Mouse (Mus musculus) left cerebral cortex, postnatal 4 days (tissue): ENCODE data around the gene Eftud2. TPM values are rescaled to one million over a fixed set of nuclear protein-coding genes. Genes with fewer than 3 reads are reported as not detected.

Experiments
- DNase-seq: peaks from one replicate; pipeline ENCODE4 v3.0.0-alpha.2; 2022
- intact Hi-C: fragments of 180-260 bp; cut with DNase I; formaldehyde crosslinking; loops from one replicate; pipeline ENCODE4 v1.15.1; 2025
- total RNA-seq, 2 experiments: library from RNA; stranded (reverse); gene quantifications; 2 replicates each; pipeline ENCODE4 v1.2.3; 2021

Gene Eftud2
- total RNA-seq, 2 experiments from 2014 or later: 113 to 125 TPM

GRCm38 (mm10) chr11:102881314-102882198 is 771 bp upstream of the Eftud2 start:
- intact Hi-C loops: no loop called here
- DNase-seq: no peak

- intact Hi-C loops: no loop called here
Measured at GRCm38 (mm10) chr11:102879558-102879957, 1.2 kb downstream of the Eftud2 start.

GRCm38 (mm10) chr11:102874801-102875334 is 5.9 kb downstream of the Eftud2 start:
- DNase-seq: no peak
- intact Hi-C loops: no loop called here

More at GRCm38 (mm10) chr11:102879558-102879957, 1.2 kb downstream of the Eftud2 start:
- DNase-seq: no peak

- peak; percentile 75 for DNase-seq
- intact Hi-C loops: no loop called here
Measured at GRCm38 (mm10) chr11:102864272-102864671, 16.5 kb downstream of the Eftud2 start.

- intact Hi-C loops: no loop called here
- DNase-seq: peak; percentile 63
Measured at GRCm38 (mm10) chr11:102859933-102860332, 20.9 kb downstream of the Eftud2 start.

- intact Hi-C loops: no loop called here
- DNase-seq: peak; percentile 65
Measured at GRCm38 (mm10) chr11:102858951-102859350, 21.8 kb downstream of the Eftud2 start.

- intact Hi-C loops: no loop called here
- DNase-seq: no peak
Measured at GRCm38 (mm10) chr11:102855941-102856340, 24.8 kb downstream of the Eftud2 start.

GRCm38 (mm10) chr11:102853760-102854159 is 27.0 kb downstream of the Eftud2 start:
- intact Hi-C loops: no loop called here
- DNase-seq: no peak

- DNase-seq: peak; percentile 76
- intact Hi-C loops: no loop called here
Measured at GRCm38 (mm10) chr11:102851883-102852282, 28.9 kb downstream of the Eftud2 start.

GRCm38 (mm10) chr11:102845926-102846325 is 34.9 kb downstream of the Eftud2 start:
- no peak for DNase-seq
- intact Hi-C loops: no loop called here

GRCm38 (mm10) chr11:102838616-102839150 is 42.1 kb downstream of the Eftud2 start:
- intact Hi-C loops: no loop called here
- DNase-seq: no peak

GRCm38 (mm10) chr11:102838126-102838525 is 42.7 kb downstream of the Eftud2 start:
- intact Hi-C loops: no loop called here
- DNase-seq: no peak

- no peak for DNase-seq
- intact Hi-C loops: no loop called here
Measured at GRCm38 (mm10) chr11:102837385-102837784, 43.4 kb downstream of the Eftud2 start.

- intact Hi-C loops: no loop called here
- no peak for DNase-seq
Measured at GRCm38 (mm10) chr11:102836146-102836545, 44.6 kb downstream of the Eftud2 start.

- no peak for DNase-seq
- intact Hi-C loops: no loop called here
Measured at GRCm38 (mm10) chr11:102835549-102835948, 45.2 kb downstream of the Eftud2 start, which contains the start of gene Higd1b. Higd1b (plus strand) TSS chr11:102835849.

- intact Hi-C loops: no loop called here
- DNase-seq: no peak
Measured at GRCm38 (mm10) chr11:102834219-102834618, 46.6 kb downstream of the Eftud2 start.

- intact Hi-C loops: no loop called here
- DNase-seq: no peak
Measured at GRCm38 (mm10) chr11:102832700-102833297, 48.0 kb downstream of the Eftud2 start.

GRCm38 (mm10) chr11:102830276-102830675 is 50.5 kb downstream of the Eftud2 start:
- DNase-seq: no peak
- intact Hi-C loops: no loop called here

GRCm38 (mm10) chr11:102827097-102827496 is 53.7 kb downstream of the Eftud2 start:
- intact Hi-C loops: no loop called here
- DNase-seq: no peak

- intact Hi-C loops: no loop called here
- DNase-seq: no peak
Measured at GRCm38 (mm10) chr11:102826476-102826875, 54.3 kb downstream of the Eftud2 start.

GRCm38 (mm10) chr11:102821231-102821630 is 59.6 kb downstream of the Eftud2 start:
- DNase-seq: no peak
- intact Hi-C loops: no loop called here
